Mouse (Mus musculus) testis, adult 2 months (tissue): Measurements from ENCODE around the gene Hook1.

Source experiments
- CTCF ChIP-seq: fragments of 200-500 bp; IDR thresholded peaks from 2 replicates; pipeline ENCODE4 v1.5.1; 2012; ENCODE audit warnings: low read depth, mild to moderate bottlenecking, inconsistent platforms, low read length, moderate library complexity; ENCODE audit not compliant: control insufficient read depth, insufficient read depth, insufficient replicate concordance
- POLR2A ChIP-seq: fragments of 200-500 bp; IDR thresholded peaks from 2 replicates; pipeline ENCODE4 v1.6.1; 2012; ENCODE audit warnings: low read depth, mild to moderate bottlenecking, inconsistent platforms, low read length, moderate library complexity; ENCODE audit not compliant: control insufficient read depth

DNA sequence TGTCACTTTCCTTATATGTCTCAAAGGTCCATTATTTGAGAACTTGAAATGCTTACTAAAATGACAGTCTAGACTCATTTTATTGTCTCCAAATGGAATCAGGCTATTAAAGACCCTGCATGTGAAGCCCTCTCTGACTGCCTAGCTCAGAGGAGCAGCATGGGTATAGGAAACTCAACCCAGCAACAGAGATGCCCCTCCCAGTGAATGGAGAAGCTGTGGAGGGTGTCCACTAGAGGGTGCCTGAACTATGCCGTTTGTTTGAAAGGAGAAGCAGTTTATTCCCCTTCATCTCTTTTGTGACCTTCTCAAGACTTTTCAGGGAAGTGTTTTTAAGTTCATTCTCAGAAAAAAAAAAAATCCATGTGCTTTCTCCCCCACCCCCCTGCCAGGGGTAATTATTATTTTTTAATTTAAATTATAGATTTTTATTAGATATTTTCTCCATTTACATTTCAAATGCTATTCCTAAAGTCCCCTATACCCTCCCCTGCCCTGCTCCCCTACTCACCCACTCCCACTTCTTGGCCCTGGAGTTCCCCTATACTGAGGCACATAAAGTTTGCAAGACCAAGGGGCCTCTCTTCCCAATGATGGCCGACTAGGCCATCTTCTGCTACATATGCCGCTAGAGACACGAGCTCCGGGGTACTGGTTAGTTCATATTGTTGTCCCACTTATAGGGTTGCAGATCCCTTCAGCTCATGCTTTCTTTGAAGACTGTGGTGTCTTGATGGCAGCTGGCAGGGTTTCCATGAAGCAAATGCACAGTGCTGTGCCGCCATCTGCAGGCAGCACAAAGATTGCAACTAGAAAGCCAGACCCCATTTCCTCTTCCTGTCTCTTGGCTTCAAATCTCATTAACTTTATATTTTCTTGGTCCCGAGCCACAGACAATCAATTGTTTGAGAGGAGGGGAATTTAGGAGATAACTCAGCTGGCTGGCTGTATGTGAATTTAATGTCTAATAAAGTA lies 42.5 kb upstream of the Hook1 start:
- TF ChIP-seq CTCF: peak; percentile 69; the same call in 1 of the 2 replicates
- TF ChIP-seq POLR2A: no peak
